Mouse (Mus musculus) heart, postnatal 4 days (tissue): ENCODE measurements at regions not wholly inside any gene's neighbourhood (a gene's known extent, or its start where the extent isn't known, plus 50 kb on each side); places are given as distances from the start of the nearest gene placed in this dataset.
"Not testable (repeated sequence)": the region's sequence is repeated elsewhere in the genome, so short reads cannot be mapped to it uniquely, and the experiment has no call there.

Experiments used
- DNase-seq: peaks from one replicate; pipeline ENCODE4 v3.0.0; 2021

- not testable (repeated sequence) for DNase-seq
Measured at GRCm38 (mm10) chr12:92883091-92883490, 1034.1 kb upstream of the Sel1l start.

- DNase-seq, result not testable (repeated sequence)
Measured at GRCm38 (mm10) chr12:92882540-92882939, 1033.6 kb upstream of the Sel1l start.

GRCm38 (mm10) chr12:92873602-92874001 is 1024.6 kb upstream of the Sel1l start:
- DNase-seq, result no peak

- no peak for DNase-seq
Measured at GRCm38 (mm10) chr12:92869336-92869735, 1020.4 kb upstream of the Sel1l start.

GRCm38 (mm10) chr12:92823090-92823786 is 974.3 kb upstream of the Sel1l start:
- DNase-seq, result no peak

GRCm38 (mm10) chr12:92818610-92819009 is 969.7 kb upstream of the Sel1l start:
- no peak for DNase-seq

- no peak for DNase-seq
Measured at GRCm38 (mm10) chr12:92801121-92801520, 952.2 kb upstream of the Sel1l start.

GRCm38 (mm10) chr12:92783362-92783761 is 934.4 kb upstream of the Sel1l start:
- DNase-seq, result no peak

- no peak for DNase-seq
Measured at GRCm38 (mm10) chr12:92779695-92780292, 930.8 kb upstream of the Sel1l start.

GRCm38 (mm10) chr12:92775668-92776067 is 926.7 kb upstream of the Sel1l start:
- DNase-seq, result no peak

GRCm38 (mm10) chr12:92748576-92748975 is 899.6 kb upstream of the Sel1l start:
- no peak for DNase-seq

- DNase-seq, result no peak
Measured at GRCm38 (mm10) chr12:92740818-92741217, 891.9 kb upstream of the Sel1l start.

- DNase-seq, result no peak
Measured at GRCm38 (mm10) chr12:92739196-92739595, 890.2 kb upstream of the Sel1l start.

GRCm38 (mm10) chr12:92737623-92738370 is 888.8 kb upstream of the Sel1l start:
- DNase-seq, result no peak

- DNase-seq, result no peak
Measured at GRCm38 (mm10) chr12:92723022-92723421, 874.1 kb upstream of the Sel1l start.

GRCm38 (mm10) chr12:92713415-92713814 is 864.5 kb upstream of the Sel1l start:
- DNase-seq, result no peak

- DNase-seq, result no peak
Measured at GRCm38 (mm10) chr12:92708466-92708865, 859.5 kb upstream of the Sel1l start.

GRCm38 (mm10) chr12:92703731-92704130 is 854.8 kb upstream of the Sel1l start:
- no peak for DNase-seq

- no peak for DNase-seq
Measured at GRCm38 (mm10) chr12:92692956-92693355, 844.0 kb upstream of the Sel1l start.

- no peak for DNase-seq
Measured at GRCm38 (mm10) chr12:92672396-92672795, 823.4 kb upstream of the Sel1l start.

- DNase-seq, result no peak
Measured at GRCm38 (mm10) chr12:92646634-92647033, 797.7 kb upstream of the Sel1l start.

GRCm38 (mm10) chr12:92645006-92645624 is 796.2 kb upstream of the Sel1l start:
- DNase-seq, result no peak

- DNase-seq, result no peak
Measured at GRCm38 (mm10) chr12:92619120-92619519, 770.2 kb upstream of the Sel1l start.
